Mouse (Mus musculus): ENCODE data around the gene Olfr713. TPM values are rescaled to one million over a fixed set of nuclear protein-coding genes. Genes with fewer than 3 reads are reported as not detected.

The Olfr713 gene
- polyA plus RNA-seq, 1 experiment from 2014 or later: not detected

Other genes with a start within 250 kb of the Olfr713 start
- not detected in 2 replicates for gene Olfr699, start 238.0 kb upstream of the Olfr713 start, polyA plus RNA-seq (2016; fragmentation: Nextera tagmentation; extraction: Ambion mirVana)
- not detected in 2 replicates for gene Olfr700, start 222.3 kb upstream of the Olfr713 start, polyA plus RNA-seq (2016; fragmentation: Nextera tagmentation; extraction: Ambion mirVana)
- not detected in 2 replicates for gene Olfr701, start 217.0 kb upstream of the Olfr713 start, polyA plus RNA-seq (2016; fragmentation: Nextera tagmentation; extraction: Ambion mirVana)
- not detected in 2 replicates for gene Olfr702, start 197.3 kb upstream of the Olfr713 start, polyA plus RNA-seq (2016; fragmentation: Nextera tagmentation; extraction: Ambion mirVana)
- gene Olfr703, start 187.8 kb upstream of the Olfr713 start, polyA plus RNA-seq (2016; fragmentation: Nextera tagmentation; extraction: Ambion mirVana): not detected in 2 replicates
- gene Olfr704, start 168.0 kb upstream of the Olfr713 start, polyA plus RNA-seq (2016; fragmentation: Nextera tagmentation; extraction: Ambion mirVana): not detected in 2 replicates
- not detected in 2 replicates for gene Olfr705, start 154.3 kb upstream of the Olfr713 start, polyA plus RNA-seq (2016; fragmentation: Nextera tagmentation; extraction: Ambion mirVana)
- gene Olfr706, start 143.0 kb upstream of the Olfr713 start, polyA plus RNA-seq (2016; fragmentation: Nextera tagmentation; extraction: Ambion mirVana): not detected in 2 replicates
- not detected in 2 replicates for gene Olfr707, start 129.9 kb upstream of the Olfr713 start, polyA plus RNA-seq (2016; fragmentation: Nextera tagmentation; extraction: Ambion mirVana)
- not detected in 2 replicates for gene Olfr1532-ps1, start 123.2 kb upstream of the Olfr713 start, polyA plus RNA-seq (2016; fragmentation: Nextera tagmentation; extraction: Ambion mirVana)
- not detected in 2 replicates for gene Olfr709-ps1, start 99.0 kb upstream of the Olfr713 start, polyA plus RNA-seq (2016; fragmentation: Nextera tagmentation; extraction: Ambion mirVana)
- gene Olfr710, start 82.9 kb upstream of the Olfr713 start, polyA plus RNA-seq (2016; fragmentation: Nextera tagmentation; extraction: Ambion mirVana): not detected in 2 replicates
- gene Olfr6, start 67.2 kb upstream of the Olfr713 start, polyA plus RNA-seq (2016; fragmentation: Nextera tagmentation; extraction: Ambion mirVana): not detected in 2 replicates
- gene Olfr711, start 55.7 kb upstream of the Olfr713 start, polyA plus RNA-seq (2016; fragmentation: Nextera tagmentation; extraction: Ambion mirVana): not detected in 2 replicates
- not detected in 2 replicates for gene Olfr2, start 25.1 kb upstream of the Olfr713 start, polyA plus RNA-seq (2016; fragmentation: Nextera tagmentation; extraction: Ambion mirVana)
- not detected in 2 replicates for gene Olfr714, start 39.8 kb downstream of the Olfr713 start, polyA plus RNA-seq (2016; fragmentation: Nextera tagmentation; extraction: Ambion mirVana)
- gene Olfr17, start 62.0 kb downstream of the Olfr713 start, polyA plus RNA-seq (2016; fragmentation: Nextera tagmentation; extraction: Ambion mirVana): not detected in 2 replicates
- not detected in 2 replicates for gene Olfr715b, start 79.2 kb downstream of the Olfr713 start, polyA plus RNA-seq (2016; fragmentation: Nextera tagmentation; extraction: Ambion mirVana)
- gene Olfr715, start 99.9 kb downstream of the Olfr713 start, polyA plus RNA-seq (2016; fragmentation: Nextera tagmentation; extraction: Ambion mirVana): not detected in 2 replicates
- not detected in 2 replicates for gene Olfr716, start 107.2 kb downstream of the Olfr713 start, polyA plus RNA-seq (2016; fragmentation: Nextera tagmentation; extraction: Ambion mirVana)
- not detected in 2 replicates for gene Nlrp14, start 135.8 kb downstream of the Olfr713 start, polyA plus RNA-seq (2016; fragmentation: Nextera tagmentation; extraction: Ambion mirVana)
- gene Rbmxl2, start 178.3 kb downstream of the Olfr713 start, polyA plus RNA-seq (2016; fragmentation: Nextera tagmentation; extraction: Ambion mirVana): not detected in 2 replicates